Mouse (Mus musculus): Measurements from ENCODE around the gene Hdx. TPM values are rescaled to one million over a fixed set of nuclear protein-coding genes. Genes with fewer than 3 reads are reported as not detected.

The Hdx gene
- 0.02 and 0.04 TPM in 2 replicates for polyA plus RNA-seq (2015; fragmentation: Nextera tagmentation; extraction: Ambion mirVana)

GRCm38 (mm10) chrX:111696356-111697282, at the start of gene Hdx:
Gene Hdx (minus strand): TSS chrX:111697079.
- WGBS (ENCODE audit: insufficient replicate concordance) = 21% methylated on average over 26 of the region's 26 CpGs
- ATAC-seq (ENCODE audit: low read depth) = no peak
- Histone ChIP-seq H3K9ac (ENCODE audit: low read depth, low read length) (no peak within 1 kb of the TSS), H3K27ac (ENCODE audit: low read length) (no peak within 1 kb of the TSS), H3K4me1 (ENCODE audit: control insufficient read depth, low read depth, low read length) (no peaks in the 10 kb centered on the region), H3K9me3 (replicated peaks; ENCODE audit: control insufficient read depth, low read length) (no peaks in the 10 kb centered on the region), H3K36me3 (ENCODE audit: control insufficient read depth, insufficient read depth) (no peaks in the 10 kb centered on the region), H3K4me3 (ENCODE audit: low read depth, low read length) (peak within 1 kb of the TSS; percentile 32), H3K27me3 (ENCODE audit: control insufficient read depth, insufficient read depth, low read depth, low read length) (no peaks in the 10 kb centered on the region), H3K4me2 (ENCODE audit: low read depth, low read length) (peak within 1 kb of the TSS; percentile 38; the same call in 1 of the 2 replicates)

GRCm38 (mm10) chrX:111685665-111686064, 11.2 kb downstream of the Hdx start:
- WGBS (ENCODE audit: insufficient replicate concordance) = 41% methylated on average over 3 of the region's 3 CpGs
- Histone ChIP-seq H3K4me2 (ENCODE audit: low read depth, low read length) (no peak overlapping the region), H3K36me3 (ENCODE audit: control insufficient read depth, insufficient read depth) (no peaks in the 10 kb centered on the region), H3K9ac (ENCODE audit: low read depth, low read length) (no peak overlapping the region), H3K27ac (ENCODE audit: low read length) (no peak overlapping the region), H3K4me1 (ENCODE audit: control insufficient read depth, low read depth, low read length) (no peaks in the 10 kb centered on the region), H3K9me3 (replicated peaks; ENCODE audit: control insufficient read depth, low read length) (no peaks in the 10 kb centered on the region), H3K4me3 (ENCODE audit: low read depth, low read length) (no peak overlapping the region), H3K27me3 (ENCODE audit: control insufficient read depth, insufficient read depth, low read depth, low read length) (no peaks in the 10 kb centered on the region)
- ATAC-seq (ENCODE audit: low read depth) = no peak

- no peaks in the 10 kb centered on the region for H3K4me1 ChIP-seq (ENCODE audit: control insufficient read depth, low read depth, low read length)
- H3K36me3 ChIP-seq (ENCODE audit: control insufficient read depth, insufficient read depth) = no peaks in the 10 kb centered on the region
- H3K4me2 ChIP-seq (ENCODE audit: low read depth, low read length) = no peak overlapping the region
- H3K9ac ChIP-seq (ENCODE audit: low read depth, low read length) = no peak overlapping the region
- no peaks in the 10 kb centered on the region for H3K27me3 ChIP-seq (ENCODE audit: control insufficient read depth, insufficient read depth, low read depth, low read length)
- no peak overlapping the region for H3K4me3 ChIP-seq (ENCODE audit: low read depth, low read length)
- no peak overlapping the region for H3K27ac ChIP-seq (ENCODE audit: low read length)
- no peak for ATAC-seq (ENCODE audit: low read depth)
- H3K9me3 ChIP-seq (replicated peaks; ENCODE audit: control insufficient read depth, low read length) = no peaks in the 10 kb centered on the region
- 60% methylated on average over 3 of the region's 3 CpGs for WGBS (ENCODE audit: insufficient replicate concordance)
Observed at GRCm38 (mm10) chrX:111671685-111672084, 25.2 kb downstream of the Hdx start.

GRCm38 (mm10) chrX:111660381-111660780, 36.5 kb downstream of the Hdx start:
- H3K4me2 ChIP-seq (ENCODE audit: low read depth, low read length) = no peak overlapping the region
- H3K27ac ChIP-seq (ENCODE audit: low read length) = no peak overlapping the region
- WGBS (ENCODE audit: insufficient replicate concordance) = 54% methylated on average over 5 of the region's 5 CpGs
- no peaks in the 10 kb centered on the region for H3K9me3 ChIP-seq (replicated peaks; ENCODE audit: control insufficient read depth, low read length)
- H3K4me1 ChIP-seq (ENCODE audit: control insufficient read depth, low read depth, low read length) = no peaks in the 10 kb centered on the region
- H3K4me3 ChIP-seq (ENCODE audit: low read depth, low read length) = no peak overlapping the region
- ATAC-seq (ENCODE audit: low read depth) = no peak
- H3K27me3 ChIP-seq (ENCODE audit: control insufficient read depth, insufficient read depth, low read depth, low read length) = no peaks in the 10 kb centered on the region
- no peak overlapping the region for H3K9ac ChIP-seq (ENCODE audit: low read depth, low read length)
- no peaks in the 10 kb centered on the region for H3K36me3 ChIP-seq (ENCODE audit: control insufficient read depth, insufficient read depth)

GRCm38 (mm10) chrX:111658671-111659070, 38.2 kb downstream of the Hdx start:
- Histone ChIP-seq H3K4me3 (ENCODE audit: low read depth, low read length) (no peak overlapping the region), H3K9me3 (replicated peaks; ENCODE audit: control insufficient read depth, low read length) (no peaks in the 10 kb centered on the region), H3K4me1 (ENCODE audit: control insufficient read depth, low read depth, low read length) (no peaks in the 10 kb centered on the region), H3K36me3 (ENCODE audit: control insufficient read depth, insufficient read depth) (no peaks in the 10 kb centered on the region), H3K27ac (ENCODE audit: low read length) (no peak overlapping the region), H3K4me2 (ENCODE audit: low read depth, low read length) (no peak overlapping the region), H3K27me3 (ENCODE audit: control insufficient read depth, insufficient read depth, low read depth, low read length) (no peaks in the 10 kb centered on the region), H3K9ac (ENCODE audit: low read depth, low read length) (no peak overlapping the region)
- 71% methylated on average over 4 of the region's 4 CpGs for WGBS (ENCODE audit: insufficient replicate concordance)
- no peak for ATAC-seq (ENCODE audit: low read depth)

GRCm38 (mm10) chrX:111644945-111645344, 51.9 kb downstream of the Hdx start:
- ATAC-seq (ENCODE audit: low read depth) = no peak
- WGBS (ENCODE audit: insufficient replicate concordance) = 44% methylated on average over 4 of the region's 4 CpGs
- H3K36me3 ChIP-seq (ENCODE audit: control insufficient read depth, insufficient read depth) = no peaks in the 10 kb centered on the region
- no peaks in the 10 kb centered on the region for H3K4me1 ChIP-seq (ENCODE audit: control insufficient read depth, low read depth, low read length)
- H3K4me2 ChIP-seq (ENCODE audit: low read depth, low read length) = no peak overlapping the region
- no peaks in the 10 kb centered on the region for H3K9me3 ChIP-seq (replicated peaks; ENCODE audit: control insufficient read depth, low read length)
- no peak overlapping the region for H3K9ac ChIP-seq (ENCODE audit: low read depth, low read length)
- H3K4me3 ChIP-seq (ENCODE audit: low read depth, low read length) = no peak overlapping the region
- H3K27ac ChIP-seq (ENCODE audit: low read length) = no peak overlapping the region
- H3K27me3 ChIP-seq (ENCODE audit: control insufficient read depth, insufficient read depth, low read depth, low read length) = no peaks in the 10 kb centered on the region

GRCm38 (mm10) chrX:111640616-111641015, 56.3 kb downstream of the Hdx start:
- Histone ChIP-seq H3K36me3 (ENCODE audit: control insufficient read depth, insufficient read depth) (no peaks in the 10 kb centered on the region), H3K27ac (ENCODE audit: low read length) (no peak overlapping the region), H3K4me3 (ENCODE audit: low read depth, low read length) (no peak overlapping the region), H3K27me3 (ENCODE audit: control insufficient read depth, insufficient read depth, low read depth, low read length) (no peaks in the 10 kb centered on the region), H3K4me1 (ENCODE audit: control insufficient read depth, low read depth, low read length) (no peaks in the 10 kb centered on the region), H3K9ac (ENCODE audit: low read depth, low read length) (no peak overlapping the region), H3K4me2 (ENCODE audit: low read depth, low read length) (no peak overlapping the region), H3K9me3 (replicated peaks; ENCODE audit: control insufficient read depth, low read length) (no peaks in the 10 kb centered on the region)
- ATAC-seq (ENCODE audit: low read depth) = peak; percentile 58
- 59% methylated on average over 5 of the region's 5 CpGs for WGBS (ENCODE audit: insufficient replicate concordance)

- H3K4me3 ChIP-seq (ENCODE audit: low read depth, low read length) = no peak overlapping the region
- no peak for ATAC-seq (ENCODE audit: low read depth)
- H3K27me3 ChIP-seq (ENCODE audit: control insufficient read depth, insufficient read depth, low read depth, low read length) = no peaks in the 10 kb centered on the region
- no peaks in the 10 kb centered on the region for H3K9me3 ChIP-seq (replicated peaks; ENCODE audit: control insufficient read depth, low read length)
- no peak overlapping the region for H3K4me2 ChIP-seq (ENCODE audit: low read depth, low read length)
- no peaks in the 10 kb centered on the region for H3K36me3 ChIP-seq (ENCODE audit: control insufficient read depth, insufficient read depth)
- no peaks in the 10 kb centered on the region for H3K4me1 ChIP-seq (ENCODE audit: control insufficient read depth, low read depth, low read length)
- H3K9ac ChIP-seq (ENCODE audit: low read depth, low read length) = no peak overlapping the region
- 73% methylated on average over 2 of the region's 2 CpGs for WGBS (ENCODE audit: insufficient replicate concordance)
- no peak overlapping the region for H3K27ac ChIP-seq (ENCODE audit: low read length)
Observed at GRCm38 (mm10) chrX:111597631-111598161, 99.2 kb downstream of the Hdx start.

- H3K9ac ChIP-seq (ENCODE audit: low read depth, low read length) = no peak overlapping the region
- H3K36me3 ChIP-seq (ENCODE audit: control insufficient read depth, insufficient read depth) = no peaks in the 10 kb centered on the region
- no peaks in the 10 kb centered on the region for H3K4me1 ChIP-seq (ENCODE audit: control insufficient read depth, low read depth, low read length)
- no peak overlapping the region for H3K4me2 ChIP-seq (ENCODE audit: low read depth, low read length)
- no peak for ATAC-seq (ENCODE audit: low read depth)
- no peaks in the 10 kb centered on the region for H3K9me3 ChIP-seq (replicated peaks; ENCODE audit: control insufficient read depth, low read length)
- H3K4me3 ChIP-seq (ENCODE audit: low read depth, low read length) = no peak overlapping the region
- H3K27me3 ChIP-seq (ENCODE audit: control insufficient read depth, insufficient read depth, low read depth, low read length) = no peaks in the 10 kb centered on the region
- 54% methylated on average over 4 of the region's 4 CpGs for WGBS (ENCODE audit: insufficient replicate concordance)
- H3K27ac ChIP-seq (ENCODE audit: low read length) = no peak overlapping the region
Observed at GRCm38 (mm10) chrX:111587616-111588015, 109.3 kb downstream of the Hdx start.
